Mouse (Mus musculus) colon, adult 2 months (tissue): ENCODE results near the gene Cdkl2. TPM values are rescaled to one million over a fixed set of nuclear protein-coding genes. Genes with fewer than 3 reads are reported as not detected.

Source experiments
- polyA plus RNA-seq: library from polyadenylated mRNA; depleted of rRNA; stranded (reverse); fragments of >200 nt; gene quantifications from 2 replicates; pipeline ENCODE4 v1.2.3, GENCODE M21; 2012; rRNA removed

Cdkl2 gene
- polyA plus RNA-seq: 0.65 and 1.9 TPM in 2 replicates

DNA sequence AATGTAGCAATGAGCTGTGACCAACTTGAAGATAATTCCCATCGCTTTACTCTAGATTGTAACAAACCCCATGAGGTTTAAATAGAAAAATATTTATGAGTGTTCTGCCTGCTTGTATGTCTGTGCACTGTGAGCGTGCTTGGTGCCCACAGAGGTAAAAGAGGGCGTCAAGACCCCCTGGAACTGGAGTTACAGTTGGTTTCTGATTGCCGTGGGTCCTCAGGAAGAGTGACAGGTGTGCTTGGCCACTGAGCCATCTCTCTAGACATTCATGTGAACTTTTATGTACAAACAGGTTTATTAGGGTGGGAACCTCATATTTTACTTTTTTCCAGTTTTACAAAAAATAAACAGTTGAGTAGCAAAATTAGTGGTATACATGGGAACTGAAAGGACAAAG is at the start of gene Cdkl2:
Cdkl2 (minus strand) TSS at position 101 of the 400 bp plus-strand sequence.

DNA sequence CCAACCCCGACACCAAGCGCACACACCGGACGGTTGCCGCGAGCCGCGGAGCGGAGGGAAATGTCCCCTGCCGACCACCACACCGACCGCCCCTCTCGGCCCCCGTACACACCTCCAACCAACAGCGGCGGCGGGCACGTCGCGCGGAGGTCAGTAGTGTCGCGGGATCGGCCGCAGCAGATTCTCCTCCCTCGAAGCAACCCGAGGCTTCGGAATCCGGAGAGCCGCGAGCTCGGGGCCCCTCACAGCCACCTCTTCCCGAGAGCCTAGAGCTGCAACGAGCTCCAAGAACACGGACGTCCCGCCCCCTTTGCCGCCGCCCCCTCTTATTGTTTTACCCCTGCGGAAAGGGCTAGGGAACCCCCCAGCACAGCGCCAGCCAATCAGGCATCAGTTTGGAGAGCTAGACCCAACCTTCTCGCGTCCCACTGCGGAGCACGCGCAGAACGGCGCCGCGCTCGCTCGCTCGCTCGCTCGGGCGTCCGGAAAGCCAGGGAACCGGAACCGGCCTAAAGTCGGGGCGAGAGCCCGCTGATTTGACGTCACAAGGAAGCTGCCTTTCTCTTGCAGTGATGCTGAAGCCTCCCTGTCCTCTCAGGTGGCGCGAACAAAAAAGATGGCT is 39.8 kb upstream of the Cdkl2 start, which contains the start of gene G3bp2:
G3bp2 (minus strand) TSS at position 303 of the 622 bp plus-strand sequence.

DNA sequence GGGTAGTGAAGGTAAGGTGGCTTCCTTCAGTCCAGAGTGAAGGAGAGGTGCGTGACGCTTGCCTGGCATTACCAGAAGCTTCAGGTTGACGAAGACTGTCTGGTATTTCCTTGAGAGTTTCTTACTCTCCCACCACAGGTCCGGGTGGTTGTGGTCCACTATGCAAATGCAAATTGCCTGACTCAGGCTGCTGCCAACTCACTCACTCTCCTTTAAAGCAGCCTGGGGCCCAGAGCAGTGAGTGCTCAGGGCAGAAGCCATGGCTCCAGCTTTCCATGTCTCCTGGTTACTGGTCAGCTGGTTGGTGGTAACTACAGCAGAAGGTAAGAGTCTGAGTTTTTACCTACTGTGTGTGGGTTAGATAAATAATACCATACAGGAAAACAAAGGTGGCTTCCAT is 56.4 kb downstream of the Cdkl2 start, which contains the start of gene Odaph:
Odaph (plus strand) TSS at position 240 of the 400 bp plus-strand sequence.

GRCm38 (mm10) chr5:91962639-91963440 is 80.8 kb downstream of the Cdkl2 start, which contains the start of gene Rchy1:
Gene Rchy1, minus strand, starts transcription at chr5:91963068.

Other genes starting within 250 kb of the Cdkl2 start
- gene Rchy1, start 80.8 kb downstream of the Cdkl2 start, polyA plus RNA-seq: 14.8 and 16.9 TPM in 2 replicates
- not detected in 2 replicates for gene Odaph, start 56.4 kb downstream of the Cdkl2 start, polyA plus RNA-seq
- 10.0 and 11.0 TPM in 2 replicates for gene G3bp2, start 39.8 kb upstream of the Cdkl2 start, polyA plus RNA-seq
- 24.8 and 32.0 TPM in 2 replicates for gene Uso1, start 94.1 kb upstream of the Cdkl2 start, polyA plus RNA-seq
- not detected in 2 replicates for gene U90926, start 171.5 kb upstream of the Cdkl2 start, polyA plus RNA-seq
- gene Ppef2, start 212.4 kb upstream of the Cdkl2 start, polyA plus RNA-seq: 0.34 and 0.84 TPM in 2 replicates
- 43.0 and 46.2 TPM in 2 replicates for gene Naaa, start 234.3 kb upstream of the Cdkl2 start, polyA plus RNA-seq